ENCODE assay signal across 20 mouse cellular contexts in genomic region chr3:90134993-90135392, GRCm38 (mm10). TPM values are rescaled to one million over a fixed set of nuclear protein-coding genes. Genes with fewer than 3 reads are reported as not detected.
DNase-seq lines count a peak whose midpoint lies in the region; ATAC-seq and TF ChIP-seq lines count a peak whose summit lies in the region.
"Had no signal": no experiment of that assay in that cellular context is flagged by ENCODE, and none has a peak within 500 bp of the region (broad histone marks: within the 10 kb centered on the region; RNA-seq: fewer than 3 reads in every experiment).

No protein-coding gene starts in this region.

- no peak for TF ChIP-seq POLR2A in liver, adult 2 months (IDR thresholded peaks at IDR 0.05; ENCODE audit: extremely low read depth, insufficient read depth, low read length)
- TF ChIP-seq POLR2A in testis, adult 2 months (IDR thresholded peaks at IDR 0.05; ENCODE audit: control insufficient read depth, low read depth, low read length) = no peak

- H3K79me2 ChIP-seq in liver, adult 2 months (ENCODE audit: control insufficient read depth, insufficient read depth, low read length) = no peaks in the 10 kb centered on the region

- H3K4me3 ChIP-seq in kidney, embryonic 14.5 days (ENCODE audit: low read length) = no peak overlapping the region
- no peak overlapping the region for H3K4me3 ChIP-seq in liver, adult 2 months (ENCODE audit: insufficient read depth, low read depth, low read length)
- no peak overlapping the region for H3K4me3 ChIP-seq in testis, adult 2 months (ENCODE audit: control insufficient read depth, low read depth, low read length)
- H3K4me3 ChIP-seq: embryonic facial prominence, embryonic 13.5 days; embryonic facial prominence, embryonic 15.5 days; erythroblast, embryonic 14.5 days; forebrain, embryonic 10.5 days; forebrain, embryonic 12.5 days had no signal

- no peaks in the 10 kb centered on the region for H3K9me3 ChIP-seq in kidney, embryonic 14.5 days (ENCODE audit: control insufficient read depth, low read length)
- H3K9me3 ChIP-seq: embryonic facial prominence, embryonic 13.5 days; embryonic facial prominence, embryonic 15.5 days; forebrain, embryonic 10.5 days; forebrain, embryonic 12.5 days had no signal

- no peaks in the 10 kb centered on the region for H3K27me3 ChIP-seq in kidney, embryonic 14.5 days (ENCODE audit: control insufficient read depth, insufficient read depth, low read length)
- H3K27me3 ChIP-seq in liver, adult 2 months (ENCODE audit: control insufficient read depth, insufficient read depth, low read length) = no peaks in the 10 kb centered on the region
- no peaks in the 10 kb centered on the region for H3K27me3 ChIP-seq in testis, adult 2 months (ENCODE audit: control insufficient read depth, insufficient read depth, low read length)
- H3K27me3 ChIP-seq: embryonic facial prominence, embryonic 13.5 days; embryonic facial prominence, embryonic 15.5 days; forebrain, embryonic 12.5 days had no signal

- no peak for TF ChIP-seq CTCF in liver, adult 2 months (IDR thresholded peaks at IDR 0.05; ENCODE audit: low read depth, low read length)
- no peak for TF ChIP-seq CTCF in testis, adult 2 months (IDR thresholded peaks at IDR 0.05; ENCODE audit: control insufficient read depth, insufficient read depth, insufficient replicate concordance, low read depth, low read length)

- peak; percentile 16; the same call in 1 of the 2 replicates for ATAC-seq in kidney, embryonic 14.5 days (ENCODE audit: low FRiP score, low TSS enrichment)
- ATAC-seq: forebrain, embryonic 14.5 days; forebrain, embryonic 16.5 days had no signal

- 50% methylated on average over 5 of the region's 5 CpGs for WGBS in kidney, embryonic 14.5 days
- 16% methylated on average over 5 of the region's 5 CpGs for WGBS in liver, adult 2 months

- H3K27ac ChIP-seq in kidney, embryonic 14.5 days (ENCODE audit: low read depth, low read length) = peak overlapping the region; percentile 11; the same call in 1 of the 2 replicates
- no peak overlapping the region for H3K27ac ChIP-seq in liver, adult 2 months (replicated peaks; ENCODE audit: insufficient read depth, low read depth, low read length)
- peak overlapping the region; percentile 50 for H3K27ac ChIP-seq in testis, adult 2 months (ENCODE audit: control insufficient read depth, insufficient read depth, low read depth, low read length)
- H3K27ac ChIP-seq: embryonic facial prominence, embryonic 13.5 days; embryonic facial prominence, embryonic 15.5 days; forebrain, embryonic 10.5 days; forebrain, embryonic 12.5 days had no signal

- no peaks in the 10 kb centered on the region for H3K36me3 ChIP-seq in kidney, embryonic 14.5 days (ENCODE audit: control insufficient read depth, insufficient read depth, low read length)
- H3K36me3 ChIP-seq in liver, adult 2 months (ENCODE audit: control insufficient read depth, insufficient read depth, low read length) = no peaks in the 10 kb centered on the region
- H3K36me3 ChIP-seq in testis, adult 2 months (ENCODE audit: control insufficient read depth, insufficient read depth, low read length) = no peaks in the 10 kb centered on the region
- H3K36me3 ChIP-seq: embryonic facial prominence, embryonic 13.5 days; embryonic facial prominence, embryonic 15.5 days; forebrain, embryonic 10.5 days; forebrain, embryonic 12.5 days had no signal

- no peaks in the 10 kb centered on the region for H3K4me1 ChIP-seq in kidney, embryonic 14.5 days (ENCODE audit: control insufficient read depth, insufficient read depth, low read length)
- H3K4me1 ChIP-seq in liver, adult 2 months (ENCODE audit: control insufficient read depth, insufficient read depth, low read length) = peaks cover 3% of the 10 kb centered on the region; the same call in 1 of the 2 replicates
- H3K4me1 ChIP-seq in testis, adult 2 months (ENCODE audit: control insufficient read depth, insufficient read depth, low read length) = no peaks in the 10 kb centered on the region
- H3K4me1 ChIP-seq: embryonic facial prominence, embryonic 15.5 days; forebrain, embryonic 10.5 days; forebrain, embryonic 12.5 days had no signal

- H3K9ac ChIP-seq in kidney, embryonic 14.5 days (ENCODE audit: low read depth, low read length) = no peak overlapping the region
- no peak overlapping the region for H3K9ac ChIP-seq in liver, adult 2 months (ENCODE audit: low read depth, low read length)
- H3K9ac ChIP-seq: embryonic facial prominence, embryonic 13.5 days; embryonic facial prominence, embryonic 15.5 days; forebrain, embryonic 12.5 days had no signal

- no peak for DNase-seq in kidney, postnatal 14 days
- peak; percentile 71 for DNase-seq in liver, adult 2 months (ENCODE audit: extremely low read depth, low read depth, low spot score)
- no peak for DNase-seq in liver
- no peak for DNase-seq in testis, postnatal 14 days (ENCODE audit: low spot score)
- DNase-seq: adrenal gland, postnatal 25 days; cerebellum, adult 11 months; cerebellum, adult 18-20 months; cerebellum, adult 8-10 months; cerebellum, adult 9-11 months; cerebellum, postnatal 14 days; cerebellum, postnatal 36 days had no signal

- no peak overlapping the region for H3K4me2 ChIP-seq in kidney, embryonic 14.5 days (replicated peaks; ENCODE audit: low read depth, low read length)
- H3K4me2 ChIP-seq: embryonic facial prominence, embryonic 13.5 days; embryonic facial prominence, embryonic 15.5 days; forebrain, embryonic 12.5 days had no signal

RNA-seq across cellular contexts. Expression of gene Nup210l, which starts 31.1 kb away (rescaled TPM):
- polyA plus RNA-seq in kidney, embryonic 14.5 days (2014; fragmentation: Nextera tagmentation; extraction: Ambion mirVana) = 0.47 and 0.76 TPM in 2 replicates
- 0.07 and 0.09 TPM in 2 replicates for total RNA-seq in liver, adult 2 months (2014; rRNA removed)
- 0.01 and 0.02 TPM in 2 replicates for polyA plus RNA-seq in liver, adult 2 months (2012; rRNA removed)
- polyA plus RNA-seq in testis, adult 2 months (2012; rRNA removed) = 49.0 and 55.5 TPM in 2 replicates
- polyA plus RNA-seq: erythroblast, embryonic 14.5 days had no signal

Comparison
In these comparisons a context has a peak if more than half of its experiments do, and no peak if none do; other contexts are left out.
1. RNA of gene Nup210l, which starts 31.1 kb away (polyA plus RNA-seq): 49.0 to 55.5 TPM in testis, adult 2 months; 0.47 to 0.76 TPM in kidney, embryonic 14.5 days and 0.01 to 0.02 TPM in liver, adult 2 months; every median in the first group is over 10 times any median in the second.